Mouse (Mus musculus) G1E (cell line): ENCODE results near the gene Hoxb9. TPM values are rescaled to one million over a fixed set of nuclear protein-coding genes. Genes with fewer than 3 reads are reported as not detected.

Experiments used
- ATAC-seq: 2 replicates; pipeline ENCODE4 v1.8.0; 2016; ENCODE audit warnings: mild to moderate bottlenecking; ENCODE audit not compliant: insufficient number of reproducible peaks, poor library complexity, low FRiP score, severe bottlenecking; ENCODE audit errors: extremely low read depth
- DNase-seq: peaks from one replicate; pipeline ENCODE4 v3.0.0; 2012; ENCODE audit warnings: low spot score
- H3K27me3 ChIP-seq: 2 replicates; pipeline ENCODE4 v1.6.1; 2012; ENCODE audit warnings: mild to moderate bottlenecking, low read length, inconsistent platforms; ENCODE audit not compliant: insufficient read depth
- H3K36me3 ChIP-seq: replicated peaks from 2 replicates; pipeline ENCODE3; 2012; ENCODE audit warnings: mild to moderate bottlenecking, inconsistent platforms
- H3K4me1 ChIP-seq: 2 replicates; pipeline ENCODE4 v1.6.1; 2012; ENCODE audit warnings: low read depth, low read length, inconsistent platforms, mixed read lengths; ENCODE audit not compliant: insufficient read depth
- H3K4me3 ChIP-seq: 2 replicates; pipeline ENCODE4 v1.5.1; 2012; ENCODE audit warnings: low read depth, mild to moderate bottlenecking, inconsistent platforms, low read length, moderate library complexity, mixed read lengths
- H3K9me3 ChIP-seq: replicated peaks from 2 replicates; pipeline ENCODE4 v1.6.1; 2012; ENCODE audit warnings: inconsistent platforms
- CTCF ChIP-seq: IDR thresholded peaks from 2 replicates; pipeline ENCODE4 v1.5.1; 2012; ENCODE audit warnings: low read depth, low read length, inconsistent platforms, mixed read lengths
- GATA1 ChIP-seq: IDR thresholded peaks from 2 replicates; pipeline ENCODE4 v1.6.1; 2012; ENCODE audit warnings: borderline replicate concordance, low read length, inconsistent platforms, mixed read lengths
- GATA2 ChIP-seq: IDR thresholded peaks from 2 replicates; pipeline ENCODE4 v1.6.1; 2012; ENCODE audit warnings: low read depth, low read length, inconsistent platforms, borderline replicate concordance
- POLR2AphosphoS5 ChIP-seq: IDR thresholded peaks from 2 replicates; pipeline ENCODE4 v1.6.1; 2012; ENCODE audit warnings: low read depth, low read length, inconsistent platforms; ENCODE audit not compliant: insufficient replicate concordance
- TAL1 ChIP-seq: conservative IDR thresholded peaks from 2 replicates; pipeline ENCODE4 v1.6.1; 2012; ENCODE audit warnings: low read depth, low read length, inconsistent platforms, mixed read lengths
- polyA plus RNA-seq: library from polyadenylated mRNA; stranded (reverse); fragments of >175 nt; gene quantifications from 2 replicates; pipeline ENCODE4 v1.2.3, GENCODE M21; 2012
- total RNA-seq, 2 experiments: library from RNA; stranded (forward) in 1 of 2; stranded (reverse) in 1 of 2; fragments of 200-1000 nt in 1 of 2; fragments of >200 nt in 1 of 2; fragmentation: Nextera tagmentation in 1 of 2; gene quantifications; 2 replicates each; pipeline ENCODE4 v1.2.3; 2014 to 2017

Gene Hoxb9
- total and polyA plus RNA-seq, 3 experiments = not detected

DNA sequence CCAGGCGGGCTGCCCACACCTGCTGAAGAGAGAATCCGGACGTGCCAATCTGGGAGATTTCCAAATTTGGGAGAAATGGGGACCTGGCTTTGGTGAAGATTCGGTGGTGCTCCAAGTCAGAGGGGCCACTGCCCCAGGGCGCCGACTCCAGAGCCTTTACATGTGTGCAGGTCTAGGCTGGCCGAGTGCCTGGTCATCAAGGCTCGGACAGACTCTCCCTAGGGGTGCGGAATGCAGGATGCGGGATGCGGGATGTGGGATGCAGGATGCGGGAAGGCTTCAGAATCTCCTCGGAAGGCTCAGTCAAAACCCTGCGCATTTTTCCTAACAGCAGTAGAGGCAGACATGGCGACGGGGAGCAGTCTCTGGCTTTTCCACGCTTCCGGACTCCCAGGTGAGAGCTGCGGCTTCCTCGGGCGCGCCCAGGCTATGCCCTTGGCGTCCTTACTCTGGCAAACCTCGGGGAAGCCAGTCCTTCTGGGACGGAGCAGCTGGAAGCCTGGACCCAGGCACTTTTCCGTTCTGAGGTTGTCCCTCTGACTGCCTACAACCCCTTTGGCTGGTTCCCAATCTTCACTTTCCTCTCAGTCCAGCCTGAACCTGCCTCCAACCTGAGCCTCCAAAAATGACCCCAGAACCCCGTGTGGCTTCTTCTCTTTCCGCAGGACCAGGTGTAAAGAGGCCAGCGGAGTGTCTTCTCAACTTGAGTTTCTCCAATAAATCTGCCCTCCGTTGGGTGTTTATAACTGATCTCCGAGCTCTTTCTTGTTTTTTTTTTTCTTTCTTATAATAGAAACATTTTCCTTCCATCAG is 8.4 kb downstream of the Hoxb9 start:
- ATAC-seq = no peak
- H3K9me3 ChIP-seq = no peaks in the 10 kb centered on the region
- TF ChIP-seq GATA1 = no peak
- no peak for TF ChIP-seq TAL1
- TF ChIP-seq GATA2 = no peak
- TF ChIP-seq POLR2AphosphoS5 = no peak

GRCm38 (mm10) chr11:96280399-96281378 is 9.4 kb downstream of the Hoxb9 start:
- TF ChIP-seq GATA1 (no peak), CTCF (no peak), POLR2AphosphoS5 (no peak), GATA2 (no peak), TAL1 (no peak)
- Histone ChIP-seq H3K27me3 (peaks cover 72% of the 10 kb centered on the region), H3K36me3 (no peaks in the 10 kb centered on the region)

More for the DNA sequence above, 8.4 kb downstream of the Hoxb9 start:
- no peak overlapping the region for H3K4me3 ChIP-seq
- peaks cover 62% of the 10 kb centered on the region for H3K27me3 ChIP-seq
- no peaks in the 10 kb centered on the region for H3K4me1 ChIP-seq
- no peak for DNase-seq
- H3K36me3 ChIP-seq = no peaks in the 10 kb centered on the region

DNA sequence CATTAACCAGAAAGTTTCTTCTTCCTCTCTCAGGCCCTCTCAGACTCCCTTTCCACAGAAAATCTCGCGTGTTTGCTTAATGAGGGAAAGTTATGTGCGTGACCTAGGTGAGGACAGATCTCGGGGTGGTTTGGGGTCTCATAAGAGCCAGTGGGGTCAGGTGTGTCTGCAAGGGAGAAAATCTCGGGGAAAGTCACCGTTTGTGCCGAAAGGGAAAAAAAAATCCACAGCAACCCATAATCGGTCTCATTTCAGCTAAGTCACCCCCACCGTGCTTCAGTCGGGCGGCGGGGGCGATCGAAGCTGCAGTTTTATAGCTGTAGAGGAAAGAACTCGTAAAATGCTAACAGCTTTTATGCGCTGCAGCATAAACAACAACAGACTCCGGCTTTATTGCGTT is 10.1 kb downstream of the Hoxb9 start:
- TF ChIP-seq GATA2 (no peak), TAL1 (no peak), GATA1 (no peak), CTCF (no peak), POLR2AphosphoS5 (no peak)
- H3K27me3 ChIP-seq = peaks cover 80% of the 10 kb centered on the region
- no peak for ATAC-seq
- H3K9me3 ChIP-seq = no peaks in the 10 kb centered on the region
- no peaks in the 10 kb centered on the region for H3K4me1 ChIP-seq
- H3K4me3 ChIP-seq = no peak overlapping the region
- DNase-seq = no peak
- H3K36me3 ChIP-seq = no peaks in the 10 kb centered on the region

More at GRCm38 (mm10) chr11:96280399-96281378, 9.4 kb downstream of the Hoxb9 start:
- H3K4me1 ChIP-seq = no peaks in the 10 kb centered on the region
- ATAC-seq (no peak), DNase-seq (no peak)
- H3K9me3 ChIP-seq = no peaks in the 10 kb centered on the region
- no peak overlapping the region for H3K4me3 ChIP-seq

GRCm38 (mm10) chr11:96281855-96282570 is 10.8 kb downstream of the Hoxb9 start, which contains the start of gene Hoxb8:
Hoxb8 (plus strand) TSS chr11:96281905.
- no peaks in the 10 kb centered on the region for H3K4me1 ChIP-seq
- TF ChIP-seq POLR2AphosphoS5 (no peak), TAL1 (no peak), GATA2 (no peak), GATA1 (no peak), CTCF (no peak)
- no peaks in the 10 kb centered on the region for H3K36me3 ChIP-seq
- H3K27me3 ChIP-seq = peaks cover 80% of the 10 kb centered on the region
- ATAC-seq (no peak), DNase-seq (no peak)
- no peaks in the 10 kb centered on the region for H3K9me3 ChIP-seq
- H3K4me3 ChIP-seq = no peak within 1 kb of the TSS

GRCm38 (mm10) chr11:96282795-96283430 is 11.7 kb downstream of the Hoxb9 start:
- no peaks in the 10 kb centered on the region for H3K4me1 ChIP-seq
- TF ChIP-seq POLR2AphosphoS5 (no peak), CTCF (no peak), GATA1 (no peak)
- peaks cover 81% of the 10 kb centered on the region for H3K27me3 ChIP-seq
- H3K9me3 ChIP-seq = no peaks in the 10 kb centered on the region
- ATAC-seq (no peak), DNase-seq (no peak)
- H3K4me3 ChIP-seq = no peak overlapping the region
- H3K36me3 ChIP-seq = no peaks in the 10 kb centered on the region
